Mouse (Mus musculus): ENCODE measurements around the gene Glt8d2. TPM values are rescaled to one million over a fixed set of nuclear protein-coding genes. Genes with fewer than 3 reads are reported as not detected.

Glt8d2 gene
- polyA plus RNA-seq, 1 experiment from 2014 or later: 6.9 TPM

Other genes with a start within 250 kb of the Glt8d2 start
- gene Gm1553, start 198.0 kb downstream of the Glt8d2 start, polyA plus RNA-seq (2015; fragmentation: Nextera tagmentation; extraction: Ambion mirVana): not detected in 2 replicates
- gene 1190007I07Rik, start 67.4 kb downstream of the Glt8d2 start, polyA plus RNA-seq (2015; fragmentation: Nextera tagmentation; extraction: Ambion mirVana): 57.5 and 68.4 TPM in 2 replicates
- 122 and 128 TPM in 2 replicates for gene Tdg, start 60.8 kb downstream of the Glt8d2 start, polyA plus RNA-seq (2015; fragmentation: Nextera tagmentation; extraction: Ambion mirVana)
- 29.7 and 33.5 TPM in 2 replicates for gene Hcfc2, start 5.5 kb upstream of the Glt8d2 start, polyA plus RNA-seq (2015; fragmentation: Nextera tagmentation; extraction: Ambion mirVana)
- 37.9 and 42.7 TPM in 2 replicates for gene Nfyb, start 73.5 kb upstream of the Glt8d2 start, polyA plus RNA-seq (2015; fragmentation: Nextera tagmentation; extraction: Ambion mirVana)
- 106 and 115 TPM in 2 replicates for gene Txnrd1, start 143.3 kb upstream of the Glt8d2 start, polyA plus RNA-seq (2015; fragmentation: Nextera tagmentation; extraction: Ambion mirVana)
- 0.42 and 0.46 TPM in 2 replicates for gene Eid3, start 176.0 kb upstream of the Glt8d2 start, polyA plus RNA-seq (2015; fragmentation: Nextera tagmentation; extraction: Ambion mirVana)